Mouse (Mus musculus) hindbrain, embryonic 14.5 days (tissue): ENCODE measurements around the gene Def8. TPM values are rescaled to one million over a fixed set of nuclear protein-coding genes. Genes with fewer than 3 reads are reported as not detected.
A peak's percentile ranks its signal among the peaks of the same experiment; 100 is the strongest.

Source experiments
- ATAC-seq: fragments of 200-750 bp; cut with Nextera tagmentation; 2 replicates; pipeline ENCODE4 v1.8.0; 2017; ENCODE audit warnings: moderate number of reproducible peaks, mild to moderate bottlenecking, moderate TSS enrichment, moderate library complexity; ENCODE audit not compliant: low FRiP score
- DNase-seq: peaks from one replicate; pipeline ENCODE4 v3.0.0-alpha.2; 2015; ENCODE audit warnings: low spot score
- H3K27ac ChIP-seq: fragments of 300-500 bp; sonication (generic); 2 replicates; pipeline ENCODE4 v1.5.1; 2014; ENCODE audit warnings: mild to moderate bottlenecking, moderate library complexity
- H3K27me3 ChIP-seq: fragments of 300-500 bp; sonication (generic); 2 replicates; pipeline ENCODE4 v1.6.1; 2014; ENCODE audit warnings: mild to moderate bottlenecking, low read length, mixed read lengths; ENCODE audit not compliant: control insufficient read depth, insufficient read depth
- H3K36me3 ChIP-seq: fragments of 300-500 bp; sonication (generic); replicated peaks from 2 replicates; pipeline ENCODE4 v1.6.1; 2014; ENCODE audit not compliant: control insufficient read depth, insufficient read depth
- H3K4me1 ChIP-seq: fragments of 300-500 bp; sonication (generic); replicated peaks from 2 replicates; pipeline ENCODE4 v1.6.1; 2014; ENCODE audit warnings: antibody characterized with exemption, low read length, mixed read lengths; ENCODE audit not compliant: control insufficient read depth, insufficient read depth
- H3K4me2 ChIP-seq: fragments of 300-500 bp; sonication (generic); replicated peaks from 2 replicates; pipeline ENCODE4 v1.6.1; 2014; ENCODE audit warnings: mild to moderate bottlenecking, moderate library complexity
- H3K4me3 ChIP-seq: fragments of 300-500 bp; sonication (generic); replicated peaks from 2 replicates; pipeline ENCODE4 v1.5.1; 2014; ENCODE audit warnings: mild to moderate bottlenecking, low read length
- H3K9ac ChIP-seq: fragments of 300-500 bp; sonication (generic); 2 replicates; pipeline ENCODE4 v1.6.1; 2014
- H3K9me3 ChIP-seq: fragments of 300-500 bp; sonication (generic); 2 replicates; pipeline ENCODE4 v1.6.1; 2016; ENCODE audit warnings: low read length; ENCODE audit not compliant: control insufficient read depth
- WGBS: fragments of 180-500 bp; shearing (Covaris S2); extraction: QIAGEN DNeasy Blood & Tissue Kit; methylation state at CpG from one replicate; pipeline ENCODE4 v1.1.7; 2014; 5-methylcytosine and 5-hydroxymethylcytosine counted together
- polyA plus RNA-seq: library from polyadenylated mRNA; unstranded; fragments of >200 nt; fragmentation: Nextera tagmentation; extraction: Ambion mirVana; gene quantifications from 2 replicates; pipeline ENCODE4 v1.2.1, GENCODE M21; 2014

The Def8 gene
- 45.3 and 52.2 TPM in 2 replicates for polyA plus RNA-seq

- no peak within 1 kb of the TSS; the same call in 1 of the 2 replicates for H3K27ac ChIP-seq
- no peak within 1 kb of the TSS for H3K9ac ChIP-seq
- 77% methylated on average over 7 of the region's 7 CpGs for WGBS
Observed at GRCm38 (mm10) chr8:123423441-123423840, at the start of gene Def8. Gene Def8 (plus strand): TSS chr8:123423527.

GRCm38 (mm10) chr8:123374239-123374578 is 49.1 kb upstream of the Def8 start:
- DNase-seq = peak; percentile 87
- Histone ChIP-seq H3K27me3 (no peaks in the 10 kb centered on the region), H3K4me1 (peaks cover 7% of the 10 kb centered on the region), H3K27ac (peak overlapping the region; percentile 98), H3K36me3 (peaks cover 31% of the 10 kb centered on the region), H3K9me3 (no peaks in the 10 kb centered on the region), H3K9ac (peak overlapping the region; percentile 77), H3K4me3 (peak overlapping the region; percentile 85), H3K4me2 (peak overlapping the region; percentile 73)
- 0% methylated on average over 20 of the region's 20 CpGs for WGBS
- ATAC-seq = peak; percentile 67

More at GRCm38 (mm10) chr8:123423441-123423840, at the start of gene Def8:
- ATAC-seq = no peak
- Histone ChIP-seq H3K36me3 (peaks cover 50% of the 10 kb centered on the region), H3K4me1 (no peaks in the 10 kb centered on the region; the same call in 1 of the 2 replicates), H3K4me3 (no peak within 1 kb of the TSS), H3K27me3 (no peaks in the 10 kb centered on the region), H3K4me2 (peak within 1 kb of the TSS; percentile 36), H3K9me3 (peaks cover 22% of the 10 kb centered on the region)
- DNase-seq = no peak

- ATAC-seq (no peak), DNase-seq (no peak)
- H3K36me3 ChIP-seq = peaks cover 26% of the 10 kb centered on the region
- no peaks in the 10 kb centered on the region for H3K9me3 ChIP-seq
- no peak overlapping the region for H3K9ac ChIP-seq
- H3K4me3 ChIP-seq = no peak overlapping the region
- H3K27me3 ChIP-seq = no peaks in the 10 kb centered on the region
- H3K27ac ChIP-seq = no peak overlapping the region
- H3K4me1 ChIP-seq = peaks cover 7% of the 10 kb centered on the region
- H3K4me2 ChIP-seq = peak overlapping the region; percentile 73; the same call in 1 of the 2 replicates
- 78% methylated on average over 10 of the region's 10 CpGs for WGBS
Observed at GRCm38 (mm10) chr8:123375701-123376100, 47.6 kb upstream of the Def8 start.

- Histone ChIP-seq H3K4me2 (0 out of 2 replicates have a peak overlapping the region, but pooled peaks have one; percentile 16), H3K4me1 (peaks cover 7% of the 10 kb centered on the region), H3K36me3 (peaks cover 29% of the 10 kb centered on the region), H3K9ac (no peak overlapping the region), H3K27ac (no peak overlapping the region), H3K9me3 (no peaks in the 10 kb centered on the region), H3K27me3 (no peaks in the 10 kb centered on the region), H3K4me3 (no peak overlapping the region)
- no peak for DNase-seq
- 52% methylated on average over 8 of the region's 8 CpGs for WGBS
- ATAC-seq = no peak
Observed at GRCm38 (mm10) chr8:123376106-123376505, 47.2 kb upstream of the Def8 start.

GRCm38 (mm10) chr8:123381711-123382110 is 41.6 kb upstream of the Def8 start:
- Histone ChIP-seq H3K4me3 (no peak overlapping the region), H3K4me1 (no peaks in the 10 kb centered on the region), H3K4me2 (no peak overlapping the region), H3K9ac (no peak overlapping the region), H3K27me3 (no peaks in the 10 kb centered on the region), H3K27ac (no peak overlapping the region), H3K36me3 (peaks cover 73% of the 10 kb centered on the region), H3K9me3 (no peaks in the 10 kb centered on the region)
- no peak for DNase-seq
- WGBS = 95% methylated on average over 4 of the region's 4 CpGs
- ATAC-seq = no peak

GRCm38 (mm10) chr8:123382516-123382915 is 40.8 kb upstream of the Def8 start:
- Histone ChIP-seq H3K27me3 (no peaks in the 10 kb centered on the region), H3K36me3 (peaks cover 81% of the 10 kb centered on the region), H3K9ac (no peak overlapping the region), H3K9me3 (no peaks in the 10 kb centered on the region), H3K27ac (no peak overlapping the region), H3K4me3 (no peak overlapping the region), H3K4me1 (no peaks in the 10 kb centered on the region), H3K4me2 (no peak overlapping the region)
- ATAC-seq = no peak
- 88% methylated on average over 8 of the region's 8 CpGs for WGBS
- DNase-seq = no peak

- WGBS = 70% methylated on average over 9 of the region's 9 CpGs
- Histone ChIP-seq H3K9me3 (no peaks in the 10 kb centered on the region), H3K4me1 (no peaks in the 10 kb centered on the region), H3K9ac (no peak overlapping the region), H3K4me2 (no peak overlapping the region), H3K36me3 (peaks cover 98% of the 10 kb centered on the region), H3K4me3 (no peak overlapping the region), H3K27me3 (no peaks in the 10 kb centered on the region), H3K27ac (no peak overlapping the region)
- peak; percentile 37 for DNase-seq
- no peak for ATAC-seq
Observed at GRCm38 (mm10) chr8:123384883-123385540, 38.3 kb upstream of the Def8 start.

- WGBS = 84% methylated on average over 3 of the region's 3 CpGs
- no peak overlapping the region for H3K9ac ChIP-seq
- no peaks in the 10 kb centered on the region for H3K9me3 ChIP-seq
- H3K27me3 ChIP-seq = no peaks in the 10 kb centered on the region
- peaks cover 99% of the 10 kb centered on the region for H3K36me3 ChIP-seq
- H3K4me3 ChIP-seq = no peak overlapping the region
- H3K4me2 ChIP-seq = no peak overlapping the region
- ATAC-seq = no peak
- DNase-seq = no peak
- H3K4me1 ChIP-seq = no peaks in the 10 kb centered on the region
- H3K27ac ChIP-seq = no peak overlapping the region
Observed at GRCm38 (mm10) chr8:123387041-123387440, 36.3 kb upstream of the Def8 start.

- Histone ChIP-seq H3K9me3 (no peaks in the 10 kb centered on the region), H3K27me3 (no peaks in the 10 kb centered on the region), H3K36me3 (peaks cover 99% of the 10 kb centered on the region), H3K27ac (no peak overlapping the region), H3K4me2 (no peak overlapping the region), H3K4me3 (no peak overlapping the region), H3K4me1 (no peaks in the 10 kb centered on the region), H3K9ac (no peak overlapping the region)
- 93% methylated on average over 8 of the region's 8 CpGs for WGBS
- DNase-seq (no peak), ATAC-seq (no peak)
Observed at GRCm38 (mm10) chr8:123387801-123388200, 35.5 kb upstream of the Def8 start.
